Mouse (Mus musculus) intestine, postnatal 0 days (tissue): ENCODE data around the gene Hfm1. TPM values are rescaled to one million over a fixed set of nuclear protein-coding genes. Genes with fewer than 3 reads are reported as not detected.

Experiments
- ATAC-seq: fragments of 200-750 bp; cut with Nextera tagmentation; 2 replicates; pipeline ENCODE4 v1.8.0; 2017; ENCODE audit warnings: mild to moderate bottlenecking, moderate TSS enrichment, moderate library complexity
- H3K27ac ChIP-seq: fragments of 300-500 bp; sonication (generic); 2 replicates; pipeline ENCODE4 v1.5.1; 2014; ENCODE audit warnings: mild to moderate bottlenecking, low read depth, low read length, moderate library complexity
- H3K27me3 ChIP-seq: fragments of 300-500 bp; sonication (generic); replicated peaks from 2 replicates; pipeline ENCODE4 v1.6.1; 2014; ENCODE audit warnings: low read length, mixed read lengths; ENCODE audit not compliant: control insufficient read depth, insufficient read depth
- H3K36me3 ChIP-seq: fragments of 300-500 bp; sonication (generic); 2 replicates; pipeline ENCODE4 v1.6.1; 2014; ENCODE audit warnings: mild to moderate bottlenecking, moderate library complexity; ENCODE audit not compliant: control insufficient read depth, insufficient read depth
- H3K4me1 ChIP-seq: fragments of 300-500 bp; sonication (generic); replicated peaks from 2 replicates; pipeline ENCODE4 v1.6.1; 2014; ENCODE audit warnings: antibody characterized with exemption, low read length, mixed read lengths; ENCODE audit not compliant: control insufficient read depth, insufficient read depth
- H3K4me2 ChIP-seq: fragments of 300-500 bp; sonication (generic); replicated peaks from 2 replicates; pipeline ENCODE4 v1.6.1; 2014; ENCODE audit warnings: low read depth, mild to moderate bottlenecking, moderate library complexity
- H3K4me3 ChIP-seq: fragments of 300-500 bp; sonication (generic); 2 replicates; pipeline ENCODE4 v1.5.1; 2014; ENCODE audit warnings: low read depth, low read length
- H3K9ac ChIP-seq: fragments of 300-500 bp; sonication (generic); 2 replicates; pipeline ENCODE4 v1.6.1; 2014; ENCODE audit warnings: mild to moderate bottlenecking, low read depth, low read length
- H3K9me3 ChIP-seq: fragments of 300-500 bp; sonication (generic); 2 replicates; pipeline ENCODE4 v1.6.1; 2016; ENCODE audit warnings: mixed run types; ENCODE audit not compliant: control insufficient read depth
- CTCF ChIP-seq: sonication (generic); IDR thresholded peaks from 2 replicates; pipeline ENCODE4 v1.5.1; 2016; ENCODE audit warnings: low read depth, mild to moderate bottlenecking, control low read depth, antibody characterized with exemption, moderate library complexity
- WGBS: fragments of 180-500 bp; shearing (Covaris S2); extraction: QIAGEN DNeasy Blood & Tissue Kit; methylation state at CpG from one replicate; pipeline ENCODE4 v1.1.7; 2014; 5-methylcytosine and 5-hydroxymethylcytosine counted together
- polyA plus RNA-seq: library from polyadenylated mRNA; unstranded; fragments of >200 nt; fragmentation: Nextera tagmentation; extraction: Ambion mirVana; gene quantifications from 2 replicates; pipeline ENCODE4 v1.2.1, GENCODE M21; 2015

Hfm1 gene
- polyA plus RNA-seq, 1 experiment from 2014 or later, result 0.27 TPM

DNA sequence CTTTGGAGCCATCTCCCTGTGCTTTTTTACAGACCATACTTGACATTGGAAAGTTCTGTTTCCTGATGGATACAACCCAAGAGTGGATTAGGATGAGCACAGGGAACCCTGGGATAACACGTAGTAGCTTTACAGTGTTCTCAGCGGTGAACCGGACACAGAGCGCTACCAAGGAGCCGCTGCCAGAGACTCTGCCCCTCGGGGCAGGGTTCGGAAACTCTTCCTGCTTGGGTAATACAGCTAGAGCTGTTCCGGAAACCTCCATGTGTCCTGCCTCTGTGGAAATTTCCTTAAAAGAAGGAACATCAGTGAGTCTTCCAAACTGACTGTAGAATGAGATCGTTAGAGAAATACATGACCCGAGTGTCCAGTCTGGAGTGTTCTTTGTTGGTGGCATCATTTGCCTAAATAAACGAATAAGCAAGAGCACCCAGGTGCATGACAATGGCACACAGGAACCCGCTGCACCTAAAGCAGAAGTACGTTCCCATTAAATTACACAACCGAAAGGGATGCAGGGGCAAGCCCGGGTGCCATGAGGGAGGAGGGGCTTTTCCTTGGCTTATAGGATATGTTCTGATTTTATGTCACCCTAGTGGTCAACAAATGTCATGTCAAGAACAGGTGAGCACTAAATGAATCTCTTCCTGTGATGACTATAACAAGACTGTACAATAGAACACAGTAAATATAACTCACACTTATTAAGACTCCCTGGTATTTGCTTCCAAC is 110.0 kb downstream of the Hfm1 start:
- H3K27ac ChIP-seq, result no peak overlapping the region
- H3K4me2 ChIP-seq, result peak overlapping the region; percentile 35
- H3K9me3 ChIP-seq, result no peaks in the 10 kb centered on the region
- TF ChIP-seq CTCF, result no peak; the same call in 1 of the 2 replicates
- H3K9ac ChIP-seq, result no peak overlapping the region
- H3K27me3 ChIP-seq, result 0 out of 2 replicates have a peak, but pooled peaks cover 5% of the 10 kb centered on the region
- WGBS, result 59% methylated on average over 15 of the region's 15 CpGs
- no peaks in the 10 kb centered on the region for H3K36me3 ChIP-seq
- H3K4me3 ChIP-seq, result no peak overlapping the region
- ATAC-seq, result peak; percentile 59; the same call in 1 of the 2 replicates
- no peaks in the 10 kb centered on the region for H3K4me1 ChIP-seq

DNA sequence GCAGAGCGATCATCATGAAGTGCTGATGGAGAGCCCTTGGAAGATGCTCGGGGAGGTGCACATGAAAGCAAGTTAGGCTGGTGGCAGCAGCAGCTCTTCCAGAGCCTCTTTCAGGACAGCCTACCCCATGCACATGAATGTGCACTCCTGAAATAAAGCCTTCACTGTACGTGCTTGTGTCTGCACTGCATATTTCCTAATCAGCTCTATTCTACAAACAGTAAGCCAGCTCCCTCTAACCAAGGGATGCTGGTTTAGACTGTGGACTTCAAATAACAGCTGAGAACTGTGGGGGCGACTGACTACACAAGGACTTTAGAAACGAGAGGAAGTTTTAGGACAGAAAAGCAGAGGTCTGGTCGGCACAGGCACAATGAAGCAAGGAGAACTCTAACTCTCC is 111.5 kb downstream of the Hfm1 start:
- Histone ChIP-seq H3K27ac (no peak overlapping the region), H3K9ac (no peak overlapping the region), H3K4me1 (no peaks in the 10 kb centered on the region; the same call in 1 of the 2 replicates), H3K36me3 (no peaks in the 10 kb centered on the region), H3K9me3 (no peaks in the 10 kb centered on the region), H3K4me3 (no peak overlapping the region), H3K27me3 (0 out of 2 replicates have a peak, but pooled peaks cover 5% of the 10 kb centered on the region), H3K4me2 (no peak overlapping the region)
- WGBS, result 58% methylated on average over 6 of the region's 6 CpGs
- no peak for TF ChIP-seq CTCF
- no peak for ATAC-seq

DNA sequence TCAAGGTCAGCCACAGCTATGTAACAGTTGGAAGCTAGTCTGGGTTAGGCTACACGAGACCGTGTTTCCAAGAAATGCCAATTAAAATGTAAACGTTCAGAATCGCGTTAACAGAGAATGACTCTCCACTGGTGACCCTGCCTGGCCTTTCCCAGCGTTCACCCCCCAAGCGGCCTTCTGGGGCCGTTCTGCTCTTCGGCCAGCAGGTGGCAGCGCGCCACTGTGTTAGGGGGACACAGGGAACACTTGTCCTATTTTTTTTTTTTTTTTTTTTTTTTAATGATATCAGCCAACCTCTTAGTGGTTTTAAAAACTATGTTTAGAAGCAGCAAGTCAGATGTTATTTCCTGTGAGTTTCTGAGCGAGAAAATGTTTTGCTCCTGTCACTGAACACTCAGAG is 123.0 kb downstream of the Hfm1 start:
- WGBS, result 3% methylated on average over 12 of the region's 12 CpGs
- H3K9ac ChIP-seq, result no peak overlapping the region
- peak; percentile 82 for TF ChIP-seq CTCF
- H3K9me3 ChIP-seq, result no peaks in the 10 kb centered on the region
- H3K27ac ChIP-seq, result no peak overlapping the region
- peak; percentile 53; the same call in 1 of the 2 replicates for ATAC-seq
- no peaks in the 10 kb centered on the region for H3K4me1 ChIP-seq
- no peaks in the 10 kb centered on the region for H3K36me3 ChIP-seq
- H3K27me3 ChIP-seq, result no peaks in the 10 kb centered on the region
- H3K4me3 ChIP-seq, result no peak overlapping the region
- H3K4me2 ChIP-seq, result no peak overlapping the region

DNA sequence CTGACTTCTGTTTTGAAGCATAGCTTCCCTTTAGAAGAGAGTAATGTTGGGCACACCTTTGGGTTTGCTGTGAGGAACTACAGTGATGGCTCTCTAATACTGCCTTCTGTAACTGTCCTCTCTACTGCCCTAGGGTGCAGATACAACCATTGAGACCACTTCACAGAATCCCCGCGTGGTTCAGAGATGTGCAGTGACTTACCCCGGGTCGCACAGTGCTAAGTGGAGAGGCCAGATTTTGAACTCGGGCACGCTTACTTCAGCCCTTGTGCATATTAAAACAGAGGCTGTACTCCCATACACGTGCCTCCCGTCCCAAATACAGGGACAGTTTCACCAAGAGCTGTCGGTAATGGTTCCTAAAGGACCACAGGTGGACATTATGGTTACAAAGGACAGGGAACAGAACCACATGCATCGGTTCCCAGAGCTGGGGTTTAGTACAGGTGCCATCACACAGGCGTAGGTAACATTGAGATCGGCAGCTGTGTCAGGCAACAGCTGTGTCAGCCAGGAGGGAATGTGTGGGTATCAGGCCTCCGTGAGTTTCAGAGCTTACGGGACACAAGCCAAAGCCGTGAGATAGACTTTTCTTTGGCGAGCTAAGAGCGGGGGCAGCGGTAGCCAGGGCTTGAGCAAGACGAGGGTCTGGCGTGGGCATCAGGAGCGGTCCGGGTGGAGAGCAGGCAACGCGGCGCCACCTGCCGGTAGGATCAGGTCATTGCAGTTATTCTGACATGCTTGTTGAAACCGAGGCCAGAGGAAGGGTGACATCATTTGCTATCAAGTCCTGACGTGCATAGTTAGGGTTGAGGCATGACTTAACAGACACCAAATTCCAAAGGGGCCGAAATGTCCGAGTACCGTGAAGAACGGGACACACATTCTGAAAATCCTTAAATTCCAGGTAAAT is 124.0 kb downstream of the Hfm1 start:
- peak; percentile 80 for ATAC-seq
- Histone ChIP-seq H3K9me3 (no peaks in the 10 kb centered on the region), H3K4me3 (no peak overlapping the region), H3K9ac (no peak overlapping the region), H3K27ac (no peak overlapping the region), H3K27me3 (no peaks in the 10 kb centered on the region), H3K4me1 (no peaks in the 10 kb centered on the region), H3K36me3 (no peaks in the 10 kb centered on the region), H3K4me2 (peak overlapping the region; percentile 60)
- 9% methylated on average over 32 of the region's 32 CpGs for WGBS
- TF ChIP-seq CTCF, result peak; percentile 98

DNA sequence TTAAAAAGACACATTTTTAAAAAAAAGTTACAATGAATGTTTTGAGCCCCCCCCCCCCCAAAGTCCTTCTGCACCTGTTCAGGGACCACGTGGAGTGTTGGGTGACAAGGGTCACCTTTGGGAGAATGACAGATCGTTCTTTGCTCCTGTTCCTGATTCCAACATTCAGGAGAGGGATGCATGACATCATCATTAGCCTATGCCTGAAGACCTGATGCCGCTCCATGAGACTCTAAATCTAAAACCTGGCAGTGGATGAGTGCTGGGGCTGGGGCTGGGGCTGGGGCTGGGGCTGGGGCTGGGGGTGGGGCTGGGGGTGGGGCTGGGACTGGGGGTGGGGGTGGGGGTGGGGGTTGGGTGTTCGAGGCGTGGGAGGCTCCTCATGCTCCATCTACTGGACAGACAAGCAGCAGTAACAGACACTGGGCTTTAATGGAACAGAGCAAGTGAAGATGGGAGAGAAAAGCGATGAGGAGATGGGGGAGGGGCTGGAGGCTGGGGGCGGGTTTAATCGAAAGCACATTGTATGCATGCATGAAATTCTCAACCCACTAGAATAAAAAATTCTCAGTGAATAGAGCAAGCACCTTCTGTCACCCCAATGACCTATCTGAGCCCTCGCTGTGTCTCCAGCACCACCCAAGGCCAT is 124.8 kb downstream of the Hfm1 start:
- no peak overlapping the region for H3K27ac ChIP-seq
- WGBS, result 21% methylated on average over 9 of the region's 9 CpGs
- H3K27me3 ChIP-seq, result no peaks in the 10 kb centered on the region
- no peak for ATAC-seq
- no peak overlapping the region for H3K9ac ChIP-seq
- H3K4me1 ChIP-seq, result no peaks in the 10 kb centered on the region
- no peak overlapping the region for H3K4me2 ChIP-seq
- TF ChIP-seq CTCF, result no peak
- no peak overlapping the region for H3K4me3 ChIP-seq
- H3K9me3 ChIP-seq, result no peaks in the 10 kb centered on the region
- H3K36me3 ChIP-seq, result no peaks in the 10 kb centered on the region

DNA sequence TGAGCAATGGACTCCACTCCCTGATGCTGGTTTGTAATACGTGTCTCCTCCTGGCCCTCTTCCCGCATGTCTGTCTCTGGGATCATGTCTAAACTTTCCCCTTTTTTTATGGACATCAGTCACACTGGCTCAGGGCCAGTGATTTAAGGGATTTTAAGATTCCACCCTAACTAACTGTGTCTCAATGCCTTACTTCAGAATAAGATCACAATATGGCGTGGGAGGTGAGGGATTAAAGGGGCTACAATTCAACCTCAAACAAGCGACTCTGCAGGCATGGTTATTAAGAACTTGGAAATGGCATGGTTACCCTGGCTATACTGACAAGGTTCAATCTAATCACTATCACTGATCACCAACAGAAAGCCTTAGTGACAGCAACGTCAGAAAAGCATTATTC is 128.2 kb downstream of the Hfm1 start:
- H3K4me2 ChIP-seq, result no peak overlapping the region
- no peaks in the 10 kb centered on the region for H3K9me3 ChIP-seq
- no peak for TF ChIP-seq CTCF
- H3K9ac ChIP-seq, result no peak overlapping the region
- H3K36me3 ChIP-seq, result no peaks in the 10 kb centered on the region
- WGBS, result 82% methylated on average over 5 of the region's 5 CpGs
- H3K4me3 ChIP-seq, result no peak overlapping the region
- no peaks in the 10 kb centered on the region for H3K27me3 ChIP-seq
- no peak overlapping the region for H3K27ac ChIP-seq
- H3K4me1 ChIP-seq, result no peaks in the 10 kb centered on the region
- ATAC-seq, result no peak
